Mouse (Mus musculus): ENCODE results near the gene Ppp1r8.

GRCm38 (mm10) chr4:132884064-132884843 lies 41.3 kb upstream of the Ppp1r8 start, which contains the start of gene Stx12:
- no peak for TF ChIP-seq CTCF (conservative IDR thresholded peaks at IDR 0.05; ENCODE audit: low read length)
- no peak for TF ChIP-seq NANOG (IDR thresholded peaks at IDR 0.05; ENCODE audit: borderline replicate concordance, low read length)

Data from E14TG2a.4 (cell line).